Mouse (Mus musculus) small intestine, adult 2 months (tissue): ENCODE measurements around the gene 0610037L13Rik.
A peak's percentile ranks its signal among the peaks of the same experiment; 100 is the strongest.

Experiments
- CTCF ChIP-seq: fragments of 200-500 bp; IDR thresholded peaks from 2 replicates; pipeline ENCODE4 v1.5.1; 2012; ENCODE audit warnings: low read depth, mild to moderate bottlenecking, control low read depth, inconsistent platforms, low read length, moderate library complexity, mixed read lengths; ENCODE audit not compliant: insufficient replicate concordance, insufficient read length; ENCODE audit errors: extremely low read depth
- POLR2A ChIP-seq: fragments of 200-500 bp; IDR thresholded peaks from 2 replicates; pipeline ENCODE4 v1.6.1; 2012; ENCODE audit warnings: low read depth, mild to moderate bottlenecking, control low read depth, inconsistent platforms, low read length, moderate library complexity

- TF ChIP-seq CTCF, result peak; percentile 63; the same call in 1 of the 2 replicates
- TF ChIP-seq POLR2A, result no peak
These were observed 47.7 kb downstream of the 0610037L13Rik start for GRCm38 (mm10) chr4:107937338-107937737.
